Mouse (Mus musculus): Measurements from ENCODE around the gene Lpxn.

Lpxn gene

GRCm38 (mm10) chr19:12795511-12796327 is at the start of gene Lpxn, which contains the start of gene Zfp91:
Gene Lpxn, plus strand, starts transcription at chr19:12796193.
Gene Zfp91, minus strand, starts transcription at chr19:12796126.
- in situ Hi-C loops (cut with MboI, MseI) = no loop called here

DNA sequence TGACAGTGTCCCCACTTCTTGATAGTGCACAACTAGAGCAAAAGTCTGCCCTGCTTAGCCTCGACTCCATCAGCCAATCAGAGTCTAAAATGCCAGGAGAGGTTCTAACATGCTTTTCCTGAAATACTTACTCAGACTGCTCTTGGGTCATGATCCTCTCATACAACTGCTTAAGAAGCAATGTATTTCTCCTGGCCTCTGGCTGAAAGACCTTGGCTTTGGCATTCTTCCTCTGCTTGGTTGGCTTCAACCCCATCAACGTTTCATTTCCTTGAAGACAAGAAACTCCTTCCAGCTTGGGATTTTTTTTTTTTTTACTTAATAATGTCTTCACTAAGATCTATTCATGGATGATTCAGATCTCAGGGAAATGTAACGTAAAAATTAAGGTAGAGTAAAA is 39.7 kb upstream of the Lpxn start:
- in situ Hi-C loops (cut with MboI, MseI) = no loop called here

DNA sequence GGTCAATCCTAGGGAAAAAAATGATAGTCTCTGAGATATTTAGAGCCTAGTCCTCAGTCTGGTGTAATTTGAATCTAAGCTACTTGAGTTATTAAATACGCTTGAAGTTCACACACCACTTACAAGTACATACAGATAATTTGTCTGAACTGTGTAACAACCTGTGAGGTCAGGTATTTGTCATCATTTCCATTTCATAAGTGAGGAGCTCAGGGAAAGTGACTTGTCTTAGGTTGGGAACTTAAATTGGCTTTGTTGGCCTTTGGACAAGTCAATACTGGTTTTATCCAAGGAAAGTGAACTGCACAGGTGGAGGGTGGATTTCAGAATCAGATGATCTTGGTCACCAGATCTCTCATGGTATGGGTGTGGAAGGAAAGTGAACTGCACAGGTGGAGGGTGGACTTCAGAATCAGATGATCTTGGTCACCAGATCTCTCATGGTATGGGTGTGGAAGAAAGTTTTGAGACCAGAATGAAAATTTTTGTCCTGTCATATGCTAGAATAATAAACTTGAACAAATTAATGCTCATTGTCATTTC is 37.0 kb upstream of the Lpxn start:
- in situ Hi-C loops (cut with MboI, MseI) = no loop called here

GRCm38 (mm10) chr19:12759656-12760055 is 36.3 kb upstream of the Lpxn start:
- in situ Hi-C loops (cut with MboI, MseI) = loop anchor here (5.0 kb wide), 1 partner anchor 63 kb away; no protein-coding TSS in a partner anchor

- in situ Hi-C loops (cut with MboI, MseI) = loop anchor here (5.0 kb wide), 1 partner anchor 60 kb away; no protein-coding TSS in a partner anchor
Measured at GRCm38 (mm10) chr19:12762212-12763130, 33.5 kb upstream of the Lpxn start.

DNA sequence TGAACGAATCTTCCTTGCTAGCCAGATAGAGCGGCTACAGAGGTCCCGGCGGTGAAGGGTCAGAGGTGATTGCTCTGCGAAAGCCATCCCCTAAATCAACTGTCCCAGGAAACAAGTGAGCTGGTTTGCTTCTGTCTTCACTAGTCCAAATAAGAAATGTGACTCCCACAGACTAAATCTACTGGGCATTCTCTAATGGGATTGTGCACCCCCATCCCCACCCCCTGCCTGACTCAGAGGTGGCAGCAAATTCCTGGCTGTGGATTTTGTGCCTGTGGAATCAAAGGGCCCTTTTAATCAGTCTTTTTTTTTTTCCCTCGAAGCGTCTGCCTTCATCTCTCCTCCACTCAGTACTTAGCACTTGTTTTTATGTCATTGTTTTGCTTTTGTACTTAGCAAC is 30.7 kb upstream of the Lpxn start, which contains the start of gene Cntf:
Cntf (minus strand) TSS at position 325 of the 400 bp plus-strand sequence.
- in situ Hi-C loops (cut with MboI, MseI) = no loop called here

GRCm38 (mm10) chr19:12770888-12771287 is 25.1 kb upstream of the Lpxn start:
- in situ Hi-C loops (cut with MboI, MseI) = loop anchor here (10.0 kb wide), 1 partner anchor 1376 kb away; no protein-coding TSS in a partner anchor

- in situ Hi-C loops (cut with MboI, MseI) = no loop called here
Measured at GRCm38 (mm10) chr19:12780437-12780836, 15.6 kb upstream of the Lpxn start.

DNA sequence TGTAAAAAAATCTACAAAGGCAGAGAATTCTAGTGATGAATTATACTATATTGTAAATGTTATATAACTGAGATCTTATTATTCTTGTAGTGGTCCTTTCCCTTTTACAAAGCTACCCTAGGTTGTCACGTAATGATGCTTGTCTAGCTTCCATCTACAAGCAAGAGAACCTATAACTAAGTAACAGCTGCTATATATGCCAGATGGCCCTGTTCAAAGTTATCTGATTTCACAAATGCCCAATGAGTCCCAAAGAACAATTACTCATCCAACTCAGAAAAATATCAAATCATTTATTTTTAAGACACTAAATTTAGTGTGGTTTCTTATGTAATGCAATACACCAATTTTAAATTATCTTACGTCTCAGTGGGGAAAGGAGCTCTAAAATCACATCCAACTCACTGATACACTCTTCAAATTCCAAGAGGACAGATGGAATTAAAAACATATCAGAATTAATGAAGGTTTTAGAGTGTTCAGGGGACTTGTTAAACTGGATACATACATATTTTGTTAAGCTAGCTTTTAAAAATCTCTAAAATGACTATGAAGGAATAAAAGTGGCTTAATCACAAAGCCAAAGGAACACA is 9.1 kb upstream of the Lpxn start:
- in situ Hi-C loops (cut with MboI, MseI) = no loop called here

- in situ Hi-C loops (cut with MboI, MseI) = no loop called here
Measured at GRCm38 (mm10) chr19:12787721-12788120, 8.3 kb upstream of the Lpxn start.

- in situ Hi-C loops (cut with MboI, MseI) = no loop called here
Measured at GRCm38 (mm10) chr19:12792374-12792773, 3.6 kb upstream of the Lpxn start.

DNA sequence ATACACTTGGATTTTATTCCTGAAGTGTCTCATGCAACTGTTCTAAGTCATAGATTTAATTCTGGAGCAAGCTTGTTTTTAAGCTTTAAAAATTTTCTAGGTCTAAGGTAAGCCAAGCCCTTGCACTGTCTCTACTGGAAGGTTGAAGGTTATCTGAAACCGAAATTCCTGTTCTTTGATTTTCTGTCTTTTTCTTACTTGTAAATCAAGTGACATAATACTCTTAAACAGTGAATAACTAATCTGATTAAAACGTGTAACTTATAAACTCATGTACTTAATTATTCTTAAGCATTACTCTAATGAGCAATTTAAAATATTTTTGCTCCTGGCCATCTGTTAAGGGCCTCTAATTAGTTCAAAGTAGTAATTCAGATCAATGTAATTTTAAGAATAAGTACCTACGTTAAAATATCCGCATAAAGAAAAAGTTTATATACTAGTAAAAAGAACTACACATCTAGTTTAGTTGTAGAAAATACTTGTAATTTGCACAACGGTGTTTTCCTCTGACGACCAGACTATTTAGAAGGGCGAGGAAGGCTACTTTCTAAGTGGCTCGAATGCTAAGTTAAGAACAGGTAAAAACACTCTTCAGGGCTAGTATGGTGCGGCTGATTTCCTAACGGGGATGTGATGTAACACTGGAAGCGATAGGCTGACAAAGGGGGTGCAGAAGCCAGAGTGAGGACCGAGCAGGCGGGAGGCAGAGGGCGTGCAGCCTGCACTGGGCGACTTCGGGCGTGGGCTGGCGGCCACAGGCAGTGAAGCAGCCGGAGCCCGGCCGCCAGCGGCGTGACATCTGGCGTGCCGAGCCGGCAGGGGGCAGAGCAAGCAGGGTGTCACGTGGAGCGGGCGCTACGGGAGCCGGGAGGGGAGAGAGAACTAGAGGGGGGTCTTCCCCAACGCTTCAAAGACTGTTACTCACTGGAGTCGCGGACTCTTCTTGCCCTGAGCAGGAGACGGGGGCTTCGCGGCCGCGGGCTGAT is 1.6 kb upstream of the Lpxn start:
- in situ Hi-C loops (cut with MboI, MseI) = no loop called here

- in situ Hi-C loops (cut with MboI, MseI) = no loop called here
Measured at GRCm38 (mm10) chr19:12795110-12795509, 883 bp upstream of the Lpxn start.

DNA sequence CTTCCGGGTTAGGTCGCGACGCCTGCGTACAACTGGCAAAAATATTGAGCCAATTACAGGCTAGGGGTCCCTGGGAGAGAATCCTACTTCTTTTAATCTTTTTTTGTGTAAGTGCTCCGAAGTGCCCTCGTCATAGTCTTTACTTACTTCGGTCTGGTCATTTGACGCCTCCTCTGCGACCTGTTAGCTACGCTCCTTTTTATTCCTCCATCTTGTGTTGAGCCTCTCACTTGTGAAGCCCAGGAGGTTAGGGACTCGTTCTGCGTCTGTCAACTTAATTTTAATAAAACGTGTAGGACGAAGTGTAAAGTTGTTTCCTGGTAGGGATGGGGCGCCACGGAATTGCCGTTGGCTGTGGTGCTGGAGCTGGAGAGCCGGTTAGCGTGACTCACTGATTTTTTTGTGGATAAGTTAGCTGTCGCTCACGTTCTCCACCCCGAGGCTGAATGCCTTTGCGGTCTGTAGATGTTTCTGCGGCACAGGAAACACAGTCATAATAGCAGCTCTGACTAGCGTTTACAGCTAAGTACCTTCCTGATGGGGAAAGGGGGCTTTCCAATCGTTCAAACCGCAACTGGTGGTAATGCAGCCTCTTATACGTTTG is 437 bp downstream of the Lpxn start:
- in situ Hi-C loops (cut with MboI, MseI) = no loop called here

- in situ Hi-C loops (cut with MboI, MseI) = no loop called here
Measured at GRCm38 (mm10) chr19:12797071-12797470, 1.1 kb downstream of the Lpxn start.

DNA sequence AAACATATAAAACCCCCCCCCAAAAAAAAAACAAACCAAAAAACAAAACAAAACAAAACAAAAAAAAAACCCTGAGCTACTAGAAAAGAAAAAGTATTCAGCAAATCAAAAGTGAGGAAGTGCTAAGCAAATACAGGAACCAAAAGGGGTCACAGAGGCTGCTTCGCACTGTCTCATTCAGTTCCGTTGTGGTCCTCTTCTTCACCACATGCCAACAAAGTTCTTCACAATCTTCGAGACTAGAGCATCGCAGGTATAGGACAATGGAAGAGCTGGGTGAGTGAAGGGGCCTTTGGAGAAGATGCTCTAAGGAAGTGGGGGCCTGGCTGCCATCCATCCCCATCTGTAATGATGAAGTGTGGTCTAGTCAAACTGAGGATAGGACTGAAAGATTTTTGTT is 2.4 kb downstream of the Lpxn start:
- in situ Hi-C loops (cut with MboI, MseI) = no loop called here

DNA sequence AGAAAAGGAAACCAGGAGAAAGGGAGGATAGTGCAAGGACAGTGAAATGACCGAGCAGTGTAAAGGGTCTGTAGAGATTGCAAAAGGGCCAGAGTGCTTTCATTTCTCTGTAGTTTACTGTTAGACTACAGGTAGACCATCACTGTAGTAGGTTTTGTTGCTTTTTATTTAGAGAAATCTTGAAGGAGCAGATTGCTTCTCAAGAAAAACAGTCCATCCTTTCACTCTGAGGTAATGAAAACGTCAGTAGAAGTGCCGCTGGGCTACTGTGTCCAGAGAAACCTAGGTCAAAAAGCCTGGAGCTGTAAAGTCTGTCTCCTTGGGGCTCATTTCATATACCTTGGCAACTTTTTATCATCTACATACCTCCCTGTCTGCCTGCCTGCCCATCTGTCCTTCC is 3.1 kb downstream of the Lpxn start:
- in situ Hi-C loops (cut with MboI, MseI) = no loop called here

DNA sequence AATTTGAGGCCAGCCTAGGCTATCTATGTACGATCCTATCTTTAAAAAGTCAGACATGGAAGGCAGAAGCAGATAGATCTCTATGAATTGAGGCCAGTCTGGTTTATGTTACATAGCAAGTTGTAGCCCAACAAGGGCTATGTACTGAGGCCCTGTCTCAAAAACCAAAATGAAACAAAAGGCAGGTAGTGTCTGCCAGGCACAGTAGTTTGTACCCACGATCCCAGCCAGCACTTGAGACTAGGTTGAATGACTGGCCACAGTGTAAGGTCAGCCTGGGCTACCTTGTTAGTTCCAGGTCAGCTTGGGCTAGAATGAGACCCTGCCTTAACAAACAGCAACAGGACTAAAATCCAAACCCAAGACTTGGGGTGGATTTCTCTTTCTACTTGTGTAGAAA is 4.6 kb downstream of the Lpxn start:
- in situ Hi-C loops (cut with MboI, MseI) = loop anchor here (25.0 kb wide), 2 partner anchors 213 to 788 kb away; partner anchors contain the start of gene Gm4952

DNA sequence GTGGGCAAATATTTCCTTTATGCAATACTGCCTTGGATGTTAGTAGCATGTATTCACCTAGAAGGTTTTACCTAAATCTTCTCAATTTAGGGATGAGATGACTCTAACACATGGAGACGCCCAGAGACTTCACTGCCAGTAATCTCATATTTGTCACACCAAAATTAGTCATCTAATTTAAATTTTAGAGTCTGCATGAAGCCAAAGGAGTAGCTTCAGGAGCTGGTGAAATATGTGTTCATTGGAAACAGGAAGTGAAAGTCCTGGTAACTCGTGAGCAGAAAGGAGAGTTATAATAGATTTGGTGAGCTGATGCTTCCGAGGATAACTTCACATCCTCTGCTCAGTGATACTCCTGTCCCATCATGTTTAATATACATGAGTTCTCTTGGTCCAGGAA is 5.1 kb downstream of the Lpxn start:
- in situ Hi-C loops (cut with MboI, MseI) = loop anchor here (25.0 kb wide), 2 partner anchors 214 to 789 kb away; partner anchors contain the start of gene Gm4952

- in situ Hi-C loops (cut with MboI, MseI) = loop anchor here (25.0 kb wide), 2 partner anchors 216 to 791 kb away; partner anchors contain the start of gene Gm4952
Measured at GRCm38 (mm10) chr19:12802830-12803229, 6.8 kb downstream of the Lpxn start.

Measured in regulatory T cell (primary cell).